Mouse (Mus musculus) urinary bladder, adult 18-20 months (tissue): ENCODE results near the gene Natd1.
A peak's percentile ranks its signal among the peaks of the same experiment; 100 is the strongest.

Experiments used
- DNase-seq, 2 experiments: peaks; one replicate each; pipeline ENCODE4 v3.0.0; 2022; ENCODE audit warnings: low spot score in 2 of 2, mixed read lengths in 2 of 2

The Natd1 gene

DNA sequence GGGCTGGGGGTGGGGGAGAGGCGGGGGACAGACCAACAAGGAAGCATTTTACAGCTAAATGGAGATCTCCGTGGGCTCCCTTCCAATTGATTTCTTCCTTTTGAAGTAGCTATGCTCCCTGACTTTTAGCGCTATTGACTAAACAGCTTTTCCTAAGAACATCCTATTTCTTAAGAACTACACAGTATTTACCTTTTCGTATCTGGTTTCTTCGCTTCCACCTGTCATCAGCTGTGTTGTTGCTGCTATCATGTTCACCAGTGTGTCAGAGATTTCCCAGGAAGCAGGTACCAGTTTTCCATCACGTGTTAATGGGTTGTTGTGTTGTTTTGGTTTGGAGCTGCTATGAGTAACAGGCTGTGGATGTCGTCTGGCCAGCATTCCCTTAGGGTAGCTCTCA is at the start of gene Natd1:
TSS of gene Natd1 (minus strand) at position 260 of the 400 bp plus-strand sequence.
- DNase-seq: no peak

DNA sequence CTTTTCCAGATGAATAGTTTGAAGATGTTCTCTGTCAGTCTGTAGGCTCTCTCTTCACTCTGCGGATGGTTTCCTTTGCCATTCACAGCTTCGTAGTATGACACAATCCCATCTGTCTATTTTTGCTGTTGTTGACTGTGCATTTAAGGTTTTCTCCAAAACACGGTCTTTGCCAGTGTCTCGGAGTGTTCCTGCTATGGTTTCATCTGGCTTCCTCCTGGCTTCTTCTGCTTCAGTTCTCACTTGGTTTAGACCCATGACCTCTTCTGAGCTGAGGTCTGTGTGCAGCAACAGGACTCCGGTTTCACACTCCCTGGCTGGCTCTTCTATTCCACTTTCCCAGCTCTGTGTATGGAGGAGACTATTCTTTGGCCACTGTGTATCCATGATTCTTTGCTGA is 48.2 kb upstream of the Natd1 start:
- DNase-seq: no peak

DNA sequence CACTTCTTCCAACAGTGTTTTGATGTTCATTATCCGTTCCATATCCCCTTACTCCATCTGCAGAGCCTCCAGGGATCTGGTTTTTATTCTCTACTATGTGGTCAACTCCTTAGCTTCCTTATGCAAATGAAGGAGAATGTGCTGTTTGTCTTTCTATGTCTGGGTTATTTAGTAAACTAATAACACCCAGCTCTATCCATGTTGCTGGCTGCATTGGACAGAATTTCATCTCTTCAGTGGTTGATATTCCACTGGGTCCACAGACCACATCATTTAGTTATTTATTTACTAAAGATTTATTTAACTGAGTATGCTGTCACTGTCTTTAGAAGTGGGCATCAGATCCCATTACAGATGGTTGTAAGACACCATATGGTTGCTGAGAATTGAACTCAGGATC is 46.6 kb upstream of the Natd1 start:
- DNase-seq: no peak

DNA sequence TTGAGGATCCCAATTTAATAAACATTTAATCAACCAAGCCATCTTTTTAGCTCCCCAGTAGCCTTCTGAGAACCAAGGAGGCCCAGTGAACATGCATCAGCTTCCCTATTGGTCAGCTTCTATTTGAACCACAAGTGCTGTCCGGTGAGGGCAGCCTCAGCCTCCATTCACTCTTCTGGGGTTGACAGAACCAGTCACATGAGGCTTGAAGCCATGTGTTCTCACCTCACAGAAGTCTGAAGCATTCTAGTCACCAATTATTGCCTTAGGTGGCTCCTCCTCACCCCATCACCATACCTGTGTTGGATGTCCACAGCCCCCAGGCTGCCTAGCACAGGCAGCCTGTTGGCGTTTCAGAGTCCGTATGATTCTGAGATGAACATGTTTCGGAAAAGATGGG is 44.4 kb upstream of the Natd1 start:
- no peak for DNase-seq

DNA sequence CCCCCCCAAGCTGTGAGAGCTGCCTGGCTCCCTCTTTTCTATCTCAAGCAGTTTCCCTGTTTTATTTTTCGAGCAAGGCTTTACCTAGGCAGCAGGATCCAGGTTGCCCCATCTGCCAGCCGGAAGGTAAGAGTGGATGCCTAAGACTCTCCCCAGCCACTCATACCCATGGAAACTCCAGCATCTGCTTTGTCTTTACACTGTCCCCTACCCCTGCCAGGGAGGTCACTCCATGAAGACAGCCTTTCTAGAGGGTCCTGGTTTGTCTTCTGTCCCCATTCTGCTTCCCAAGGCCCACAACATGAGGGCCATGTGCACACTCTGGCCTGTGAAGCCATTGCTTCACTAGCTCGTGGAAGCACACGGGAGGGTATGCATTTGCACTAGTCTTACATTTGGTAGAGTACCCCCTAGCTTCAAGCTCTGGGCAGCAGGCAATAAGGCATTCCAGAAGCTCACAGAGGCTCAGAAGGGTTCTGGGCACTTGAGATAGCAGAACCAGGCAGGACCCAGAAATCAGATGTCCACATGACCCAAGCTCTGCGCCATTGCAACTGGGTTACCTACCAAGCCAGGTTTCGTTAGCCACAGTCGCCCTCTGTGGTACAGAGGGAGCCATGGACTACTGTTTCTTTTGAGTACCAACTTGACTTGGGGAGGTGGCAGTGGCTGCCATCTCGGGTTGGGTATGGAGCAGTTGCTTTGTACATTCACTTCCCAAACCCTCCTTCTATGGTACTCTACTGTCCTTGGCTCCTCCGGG is 41.3 kb upstream of the Natd1 start:
- no peak for DNase-seq

DNA sequence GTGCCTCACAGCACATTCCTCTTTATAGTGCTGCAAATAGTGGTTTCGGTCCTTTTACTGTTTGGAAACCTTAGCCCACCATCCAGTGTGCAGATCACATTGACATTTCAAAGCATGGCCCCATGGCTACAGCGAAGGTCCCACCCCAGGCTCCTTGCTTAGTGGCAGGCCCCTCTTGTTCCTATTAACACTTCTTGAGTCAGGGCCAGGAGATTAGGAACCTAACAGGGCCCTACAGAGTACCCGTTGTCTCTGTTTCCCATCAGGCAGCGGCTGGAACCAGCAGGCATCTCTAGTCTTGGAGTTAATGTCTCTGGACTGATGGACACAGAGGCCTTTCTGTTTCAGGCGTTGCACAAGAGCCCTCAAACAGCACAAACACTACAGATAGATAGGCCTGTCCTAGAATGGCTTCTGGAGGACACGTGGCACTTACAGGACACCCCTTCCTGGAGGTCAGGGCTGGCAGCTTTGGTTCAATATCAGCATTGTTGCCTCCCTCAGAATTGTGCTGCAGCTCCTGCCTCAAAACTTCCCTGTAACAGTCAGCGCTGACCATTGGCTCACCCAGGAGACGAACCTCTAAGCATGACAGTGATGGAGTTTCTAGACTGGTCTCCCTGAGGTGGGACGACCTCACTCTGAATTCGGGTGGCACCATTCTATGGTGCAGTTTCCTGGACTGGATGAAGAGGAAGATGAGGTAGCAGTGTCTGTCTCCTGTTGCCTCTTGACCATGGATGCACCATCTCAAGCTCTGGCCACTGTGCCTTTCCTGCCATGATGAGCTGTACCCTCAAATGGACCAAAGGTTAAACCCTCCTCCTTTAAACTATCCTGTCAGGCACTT is 39.9 kb upstream of the Natd1 start:
- no peak for DNase-seq

DNA sequence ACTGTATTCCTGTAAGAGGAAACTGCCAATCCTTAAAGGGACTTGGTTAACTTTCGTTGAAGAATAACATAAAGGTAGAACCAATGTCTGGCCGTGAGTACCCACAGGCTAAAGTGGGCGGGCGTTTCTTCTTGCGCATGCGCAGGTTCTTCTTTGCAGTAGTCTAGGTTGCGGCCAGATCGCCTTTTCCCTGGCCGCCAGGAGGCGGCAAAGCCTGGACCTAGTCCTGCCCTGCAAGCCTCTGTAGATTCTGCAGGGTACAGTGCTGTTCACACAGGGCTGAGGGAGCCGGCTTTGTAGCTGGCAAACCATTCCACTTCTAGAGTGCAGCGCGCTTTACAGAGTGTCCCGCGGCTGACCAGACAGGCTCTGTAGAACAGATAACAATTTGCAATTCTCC is 39.3 kb upstream of the Natd1 start:
- peak; percentile 65 to 72 for DNase-seq

DNA sequence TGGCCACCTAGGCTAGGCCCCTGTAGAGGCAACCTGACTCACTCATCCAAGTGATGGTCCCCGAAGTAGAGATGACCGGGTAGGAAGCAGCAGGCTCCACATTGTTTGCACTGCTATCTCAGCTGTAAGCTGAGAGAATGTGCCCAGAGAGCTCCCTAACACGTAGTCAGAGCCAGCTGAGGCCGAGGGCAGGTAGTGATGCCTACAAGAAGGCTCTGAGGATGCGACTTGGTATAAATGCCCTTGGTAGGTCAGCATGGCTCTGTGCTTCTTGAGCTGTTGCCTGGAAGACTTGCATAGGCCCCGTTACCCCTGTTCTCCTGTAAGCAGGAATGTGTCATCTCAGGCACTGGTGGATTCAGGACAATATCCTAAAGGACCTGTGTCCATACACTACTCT is 38.4 kb upstream of the Natd1 start:
- DNase-seq: no peak

DNA sequence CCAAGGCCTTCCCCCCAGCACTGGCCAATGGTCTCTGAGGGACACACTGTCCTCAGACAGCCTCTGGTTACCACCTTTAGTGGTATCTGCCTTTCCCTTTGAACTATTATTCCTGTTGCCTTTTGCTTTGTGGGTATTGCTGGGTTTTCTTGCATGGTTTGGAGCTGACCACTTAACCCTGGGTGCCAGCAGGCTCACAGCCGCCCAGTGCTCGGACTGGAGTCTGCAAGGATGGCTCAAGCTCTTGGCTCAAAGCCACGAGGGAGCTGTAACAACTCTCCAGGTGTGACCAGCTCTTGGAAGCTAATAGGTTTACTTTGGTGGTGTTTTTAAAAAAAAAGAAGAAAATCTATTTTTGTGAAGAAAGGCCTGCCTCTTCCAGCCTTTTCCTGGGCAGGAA is 37.8 kb upstream of the Natd1 start:
- DNase-seq: no peak

DNA sequence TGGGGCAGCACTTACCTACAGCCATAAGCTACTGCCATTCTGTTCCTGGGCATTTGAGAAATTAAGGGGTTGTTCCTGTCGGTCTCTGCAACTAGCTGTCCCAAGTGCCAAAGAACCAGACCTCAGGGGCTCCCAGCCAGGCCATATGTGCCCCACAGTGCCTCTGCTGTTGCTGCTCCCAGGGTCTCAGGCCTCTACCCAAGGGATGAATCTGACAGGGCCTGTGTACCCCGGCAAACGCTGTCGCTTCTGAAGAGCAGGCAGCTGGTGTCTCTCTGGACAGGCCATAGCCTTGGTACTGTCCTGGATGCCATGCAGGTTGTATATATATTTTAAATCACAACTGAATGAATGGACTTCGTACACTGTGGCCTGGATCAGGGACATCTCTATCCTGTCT is 37.3 kb upstream of the Natd1 start:
- no peak for DNase-seq

DNA sequence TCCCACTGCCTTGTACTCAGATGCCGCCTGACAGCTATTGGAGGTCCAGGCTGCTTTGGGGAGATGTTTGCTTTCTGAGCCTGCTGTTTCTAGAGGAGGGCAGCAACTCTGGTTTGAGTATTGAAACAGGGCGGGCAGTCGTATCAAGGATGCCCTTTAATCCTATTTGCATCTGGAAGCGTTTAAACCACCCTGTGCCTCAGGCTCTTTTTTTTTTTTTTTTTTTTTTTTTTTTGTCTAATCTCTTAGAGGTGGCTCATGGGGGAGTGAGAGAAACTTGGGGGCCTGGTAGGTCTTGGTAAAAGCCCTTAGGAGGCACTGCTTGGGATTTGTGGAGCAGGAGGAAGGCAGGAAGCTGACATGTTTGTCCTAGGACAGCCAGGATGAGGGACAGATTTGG is 30.5 kb upstream of the Natd1 start:
- DNase-seq: no peak

DNA sequence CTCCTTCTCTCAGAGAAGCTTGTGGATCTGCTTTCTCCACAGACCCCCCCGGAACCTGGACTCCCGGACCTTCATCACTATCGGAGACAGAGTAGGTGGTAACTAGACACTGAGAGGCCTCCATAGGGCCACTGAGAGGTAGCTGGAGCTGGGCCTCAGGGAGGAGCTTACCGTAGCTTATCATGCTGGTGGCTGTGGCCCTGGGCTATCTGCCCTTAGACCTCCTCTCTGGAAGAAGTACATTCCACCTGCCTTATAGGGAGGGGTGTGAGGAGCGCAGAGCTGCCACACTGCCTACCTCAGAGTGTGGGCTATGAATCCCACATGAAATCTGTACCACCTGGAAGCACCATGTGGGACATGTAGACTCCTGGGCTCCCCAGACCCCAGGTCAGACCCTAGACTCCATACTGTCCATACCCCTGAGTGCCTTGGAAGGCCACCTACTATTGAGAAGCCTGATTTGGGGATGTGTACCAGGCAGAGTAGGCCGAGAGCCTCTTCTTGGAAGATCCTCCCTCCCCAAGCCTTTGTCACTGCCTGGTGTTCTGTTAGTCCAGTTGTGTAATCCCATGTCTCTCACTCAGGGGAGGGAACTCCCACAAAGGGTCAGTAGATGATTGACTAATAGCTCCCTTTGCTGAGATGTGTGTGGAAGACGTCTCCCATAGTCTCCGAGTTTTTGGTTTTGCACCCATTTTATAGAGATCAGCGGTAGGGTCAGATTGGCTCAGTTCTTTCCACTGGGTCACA is 27.9 kb upstream of the Natd1 start:
- no peak for DNase-seq

DNA sequence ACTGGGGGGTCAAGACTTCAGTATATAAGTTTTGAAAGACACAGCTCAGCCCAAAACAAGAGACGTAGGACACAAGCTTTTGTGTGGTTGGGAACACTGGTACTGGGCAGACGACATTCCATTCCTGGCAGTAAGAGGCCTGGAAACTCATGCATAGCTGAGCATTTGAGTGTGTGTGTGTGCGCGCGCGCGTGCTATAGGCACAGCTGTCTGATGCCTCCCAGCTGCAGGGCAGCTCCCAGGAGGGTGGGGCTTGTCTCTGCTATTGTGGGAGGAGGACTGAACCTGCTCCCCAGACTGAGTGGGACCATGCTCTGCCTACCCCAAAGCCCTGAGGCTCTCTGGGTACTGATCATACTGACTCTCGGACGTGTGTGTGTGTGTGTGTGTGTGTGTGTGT is 26.8 kb upstream of the Natd1 start:
- no peak for DNase-seq

DNA sequence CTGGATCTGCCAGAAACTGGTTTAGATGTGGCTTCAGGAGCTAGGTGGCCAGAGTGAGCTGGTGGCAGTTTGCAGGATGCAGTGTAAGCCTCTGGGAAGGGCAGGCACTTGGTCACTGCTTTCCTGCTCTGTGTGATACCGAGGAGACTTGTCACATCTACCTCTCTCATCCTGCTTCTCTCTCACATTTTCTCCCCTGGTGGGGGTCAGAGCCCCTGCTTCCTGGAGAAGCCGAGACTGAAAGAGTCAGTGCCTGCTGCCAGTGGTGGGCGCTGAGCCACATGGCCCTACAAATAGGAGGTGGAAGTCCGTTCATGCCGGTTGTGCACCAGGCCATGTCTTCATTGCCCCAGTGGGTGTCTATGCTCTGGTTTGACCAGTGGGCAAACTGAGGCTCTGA is 26.0 kb upstream of the Natd1 start:
- DNase-seq: no peak

DNA sequence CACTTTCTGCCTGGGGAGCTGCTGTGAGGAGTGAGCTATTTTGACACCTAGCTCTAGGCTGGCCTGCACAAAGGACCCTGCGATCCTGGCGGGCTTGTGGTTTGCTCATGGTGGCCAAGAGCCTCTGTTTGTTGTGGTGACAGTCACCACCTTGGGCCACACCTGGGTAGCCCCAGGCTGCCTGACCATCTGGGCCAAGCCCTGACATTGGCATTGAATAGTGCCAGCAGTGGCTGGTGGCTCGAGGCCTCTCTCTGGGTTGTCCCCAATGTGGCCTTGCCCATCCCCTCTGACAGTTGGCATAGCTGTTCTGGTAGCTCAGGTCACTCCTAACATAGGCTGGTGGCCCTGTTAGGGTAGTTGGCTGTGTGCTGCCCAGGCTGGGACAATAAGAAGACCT is 24.9 kb upstream of the Natd1 start:
- DNase-seq: no peak

DNA sequence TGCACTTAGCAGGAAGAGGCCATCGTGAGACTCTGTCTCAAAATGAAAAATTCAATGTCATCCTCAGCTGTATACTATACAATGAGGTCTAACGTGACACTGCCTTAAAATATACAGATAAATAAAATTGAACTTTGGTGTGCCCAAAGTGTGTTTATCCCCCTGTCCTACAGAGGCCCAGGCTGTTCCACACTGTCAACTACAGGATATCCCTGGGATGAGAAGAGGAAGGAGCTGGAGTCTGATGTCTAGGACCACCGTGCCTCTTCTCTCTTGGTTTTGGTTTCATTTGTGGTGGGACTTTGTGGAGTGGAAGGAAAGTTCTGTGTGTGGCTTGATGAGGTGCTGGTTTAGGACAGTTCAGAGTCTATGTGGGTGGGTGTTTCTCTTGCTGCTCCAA is 23.1 kb upstream of the Natd1 start:
- DNase-seq: no peak

DNA sequence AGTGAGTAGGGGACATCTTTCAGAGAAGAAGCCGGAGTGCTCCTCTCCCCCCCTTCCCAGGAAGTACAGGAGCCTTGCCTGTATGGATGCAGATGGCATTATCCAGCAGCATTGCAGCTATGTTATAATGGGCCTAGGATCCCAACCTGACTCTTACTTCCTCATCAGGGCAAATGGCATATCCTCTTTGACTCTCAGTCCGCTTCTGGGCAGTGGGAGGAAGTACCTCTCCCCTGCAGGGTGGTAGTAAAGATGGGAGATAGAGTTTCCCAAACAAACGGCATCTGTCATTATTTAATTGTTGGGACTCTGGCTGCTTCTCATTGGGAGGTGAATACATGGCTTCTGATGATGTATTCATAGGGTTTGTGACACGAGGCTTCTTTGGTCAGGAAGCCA is 21.4 kb upstream of the Natd1 start:
- DNase-seq: no peak

DNA sequence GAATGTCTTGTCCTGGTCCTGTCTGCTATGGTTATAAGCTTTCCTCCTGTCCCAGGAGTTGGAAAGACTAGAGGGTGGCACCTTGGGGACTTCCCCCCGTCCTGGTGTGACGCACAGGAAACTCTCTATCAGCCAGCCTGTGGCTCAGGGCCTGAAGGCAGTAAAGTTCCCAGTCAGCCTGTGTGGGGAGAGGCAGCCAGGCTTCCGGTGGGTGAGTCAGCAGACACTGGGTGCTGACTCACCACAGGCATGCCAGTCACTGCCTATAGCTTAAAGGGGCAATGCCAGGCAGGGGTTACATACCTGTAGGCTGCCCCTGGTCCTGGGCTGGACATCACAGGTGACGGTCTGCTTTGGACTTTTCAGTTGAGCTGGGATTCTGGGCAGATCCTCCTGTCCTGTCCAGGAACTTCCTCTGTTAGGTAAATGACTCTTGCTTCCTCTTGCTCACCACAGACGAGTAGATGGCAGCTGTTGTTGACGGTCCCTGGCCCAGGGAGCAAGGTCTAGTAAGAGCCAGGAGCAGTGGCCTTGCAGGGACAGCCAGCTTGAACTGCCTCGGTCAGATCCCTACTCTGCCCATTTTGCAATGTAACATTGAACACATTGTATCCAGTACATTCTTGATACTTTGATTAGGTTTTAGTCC is 20.9 kb upstream of the Natd1 start:
- DNase-seq: peak; percentile 58 to 80

DNA sequence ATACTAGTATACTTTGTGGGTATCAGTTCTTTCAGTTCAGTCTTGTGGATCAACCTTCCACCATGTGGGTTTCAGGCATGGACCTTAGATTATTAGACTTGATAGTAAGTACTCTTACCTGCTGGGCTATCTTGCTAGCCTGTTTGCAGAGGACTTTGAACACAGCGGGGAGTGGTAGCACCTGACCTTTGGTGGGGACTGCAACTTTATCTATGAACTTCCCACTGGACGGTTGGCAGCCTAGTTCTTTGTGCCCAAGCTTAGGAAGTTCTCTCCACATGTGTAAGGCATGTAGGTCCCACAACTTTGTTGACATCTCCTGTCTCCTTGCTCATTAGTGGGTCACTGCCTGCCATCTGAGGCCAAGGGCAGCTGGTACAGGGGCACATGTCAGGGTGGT is 20.2 kb upstream of the Natd1 start:
- no peak for DNase-seq

DNA sequence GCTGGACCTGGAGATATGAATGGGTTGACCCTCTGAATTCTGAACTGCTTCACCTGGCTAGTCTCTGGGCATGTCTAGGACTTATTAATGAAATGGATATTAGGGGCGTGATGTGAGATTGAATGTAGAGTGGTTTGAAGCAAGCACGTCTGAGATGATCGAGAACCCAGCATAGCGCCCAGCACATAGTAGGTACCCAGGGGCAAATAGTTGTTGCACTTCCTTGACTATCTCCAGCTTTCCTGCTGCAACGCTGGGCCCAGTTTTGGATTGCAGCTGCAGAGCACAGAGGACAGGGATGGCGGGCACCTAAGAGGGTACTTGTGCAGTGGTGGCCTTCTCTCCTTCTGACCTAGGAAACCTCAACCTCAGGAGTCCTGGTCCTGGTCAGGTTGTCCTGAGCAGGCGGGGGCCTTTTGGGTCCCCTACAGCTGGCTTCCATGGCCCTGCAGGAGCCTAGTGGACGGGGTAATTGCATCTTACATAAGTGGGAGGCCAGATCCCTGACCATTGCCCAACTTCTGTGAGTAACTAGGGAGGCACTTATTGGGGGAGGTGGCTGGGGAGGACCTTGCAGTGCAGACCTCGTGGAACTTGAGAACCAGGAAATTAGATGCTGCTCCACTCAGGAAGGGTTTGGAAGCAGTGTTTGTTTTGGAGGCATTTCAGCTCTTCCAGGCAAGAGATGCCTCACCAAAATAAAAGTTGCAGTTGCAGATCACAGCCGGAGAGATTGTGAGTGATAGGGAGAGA is 18.8 kb upstream of the Natd1 start:
- peak in 1 of 2 experiments; percentile 64 for DNase-seq

DNA sequence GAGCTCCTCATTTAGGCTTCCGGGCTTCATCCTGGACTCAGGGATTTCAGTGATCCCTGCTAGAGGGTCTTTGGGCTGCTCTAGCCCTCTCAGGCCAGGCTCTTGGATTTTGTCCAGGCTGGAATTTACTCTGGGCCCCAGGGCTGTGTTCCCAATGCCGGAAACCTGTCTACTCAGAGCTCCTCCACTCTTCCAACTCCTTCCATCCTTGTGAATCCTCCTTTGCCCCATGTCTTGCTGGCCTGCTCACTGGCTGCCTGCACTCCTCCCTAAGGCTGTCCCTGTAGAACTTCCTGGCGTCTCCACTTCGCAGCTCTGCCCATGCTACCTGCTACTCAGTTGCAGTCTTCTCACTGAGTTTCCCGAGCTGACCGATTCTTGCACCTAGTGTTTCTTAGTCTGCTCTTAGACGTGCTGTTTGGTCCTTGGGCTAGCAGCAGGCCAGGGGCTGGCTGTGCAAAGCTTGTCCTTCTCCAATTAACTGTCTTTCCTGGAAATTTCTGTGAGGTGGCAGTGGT is 18.0 kb upstream of the Natd1 start:
- no peak for DNase-seq
